Comparison of ENCODE assay signal across 19 mouse cellular contexts in genomic region chr15:11364112-11364511, GRCm38 (mm10). TPM values are rescaled to one million over a fixed set of nuclear protein-coding genes. Genes with fewer than 3 reads are reported as not detected.
DNase-seq lines count a peak whose midpoint lies in the region; ATAC-seq and TF ChIP-seq lines count a peak whose summit lies in the region.
"Had no signal": no experiment of that assay in that cellular context is flagged by ENCODE, and none has a peak within 500 bp of the region (broad histone marks: within the 10 kb centered on the region; RNA-seq: fewer than 3 reads in every experiment).

No protein-coding gene starts in this region.

- no peak overlapping the region for H3K4me2 ChIP-seq in forebrain, embryonic 13.5 days
- no peak overlapping the region for H3K4me2 ChIP-seq in forebrain, embryonic 12.5 days
- no peak overlapping the region for H3K4me2 ChIP-seq in hindbrain, embryonic 16.5 days (ENCODE audit: low read length)
- no peak overlapping the region for H3K4me2 ChIP-seq in liver, embryonic 11.5 days
- H3K4me2 ChIP-seq: embryonic facial prominence, embryonic 15.5 days; heart, embryonic 11.5 days; limb, embryonic 15.5 days had no signal

- no peaks in the 10 kb centered on the region for H3K9me3 ChIP-seq in forebrain, embryonic 13.5 days (replicated peaks)
- no peaks in the 10 kb centered on the region for H3K9me3 ChIP-seq in forebrain, embryonic 12.5 days
- no peaks in the 10 kb centered on the region for H3K9me3 ChIP-seq in hindbrain, embryonic 16.5 days (ENCODE audit: control insufficient read depth, low read length)
- no peaks in the 10 kb centered on the region for H3K9me3 ChIP-seq in liver, embryonic 11.5 days (ENCODE audit: control insufficient read depth, low read length)
- H3K9me3 ChIP-seq: embryonic facial prominence, embryonic 15.5 days; limb, embryonic 15.5 days had no signal

- 39% methylated on average over 2 of the region's 2 CpGs for WGBS in forebrain, embryonic 13.5 days
- WGBS in forebrain, embryonic 12.5 days = 34% methylated on average over 2 of the region's 2 CpGs
- 19% methylated on average over 2 of the region's 2 CpGs for WGBS in kidney, adult 2 months
- WGBS in hindbrain, embryonic 16.5 days = 18% methylated on average over 2 of the region's 2 CpGs
- 42% methylated on average over 2 of the region's 2 CpGs for WGBS in liver, embryonic 11.5 days

- no peak for TF ChIP-seq POLR2A in kidney, adult 2 months (IDR thresholded peaks at IDR 0.05; ENCODE audit: low read depth, low read length)

- ATAC-seq in forebrain, embryonic 13.5 days = peak; percentile 76
- no peak for ATAC-seq in forebrain, embryonic 12.5 days (ENCODE audit: low FRiP score)
- peak; percentile 79 for ATAC-seq in hindbrain, embryonic 16.5 days
- ATAC-seq in liver, embryonic 11.5 days (replicated peaks; ENCODE audit: low FRiP score) = no peak
- ATAC-seq: intestine, embryonic 16.5 days; liver, postnatal 0 days had no signal

- TF ChIP-seq CTCF in kidney, adult 2 months (conservative IDR thresholded peaks at IDR 0.05; ENCODE audit: insufficient read depth, insufficient read length, low read depth, low read length) = no peak

- no peaks in the 10 kb centered on the region for H3K36me3 ChIP-seq in forebrain, embryonic 13.5 days (ENCODE audit: poor library complexity, severe bottlenecking)
- no peaks in the 10 kb centered on the region for H3K36me3 ChIP-seq in forebrain, embryonic 12.5 days (replicated peaks)
- no peaks in the 10 kb centered on the region for H3K36me3 ChIP-seq in kidney, adult 2 months (ENCODE audit: control insufficient read depth, insufficient read depth, low read length)
- H3K36me3 ChIP-seq in hindbrain, embryonic 16.5 days (ENCODE audit: control insufficient read depth, insufficient read depth, low read length) = no peaks in the 10 kb centered on the region
- no peaks in the 10 kb centered on the region for H3K36me3 ChIP-seq in liver, embryonic 11.5 days (ENCODE audit: control insufficient read depth, insufficient read depth, low read length)
- H3K36me3 ChIP-seq: embryonic facial prominence, embryonic 15.5 days; limb, embryonic 15.5 days had no signal

- H3K4me3 ChIP-seq in forebrain, embryonic 13.5 days = no peak overlapping the region
- H3K4me3 ChIP-seq in forebrain, embryonic 12.5 days (replicated peaks) = no peak overlapping the region
- no peak overlapping the region for H3K4me3 ChIP-seq in kidney, adult 2 months (ENCODE audit: insufficient read depth, low read depth, low read length)
- H3K4me3 ChIP-seq in hindbrain, embryonic 16.5 days (ENCODE audit: low read length) = no peak overlapping the region
- no peak overlapping the region for H3K4me3 ChIP-seq in liver, embryonic 11.5 days (ENCODE audit: low read depth, low read length)
- H3K4me3 ChIP-seq: embryonic facial prominence, embryonic 15.5 days; limb, embryonic 15.5 days; megakaryocyte, embryonic 14.5 days had no signal

- H3K27me3 ChIP-seq in forebrain, embryonic 13.5 days = no peaks in the 10 kb centered on the region
- H3K27me3 ChIP-seq in forebrain, embryonic 12.5 days = no peaks in the 10 kb centered on the region
- no peaks in the 10 kb centered on the region for H3K27me3 ChIP-seq in kidney, adult 2 months (replicated peaks; ENCODE audit: control insufficient read depth, insufficient read depth, low read length)
- no peaks in the 10 kb centered on the region for H3K27me3 ChIP-seq in hindbrain, embryonic 16.5 days (replicated peaks; ENCODE audit: control insufficient read depth, insufficient read depth, low read length)
- no peaks in the 10 kb centered on the region for H3K27me3 ChIP-seq in liver, embryonic 11.5 days (replicated peaks; ENCODE audit: control insufficient read depth, insufficient read depth, low read length)
- H3K27me3 ChIP-seq: embryonic facial prominence, embryonic 15.5 days; limb, embryonic 15.5 days had no signal

- no peaks in the 10 kb centered on the region for H3K4me1 ChIP-seq in forebrain, embryonic 13.5 days
- no peaks in the 10 kb centered on the region for H3K4me1 ChIP-seq in forebrain, embryonic 12.5 days
- H3K4me1 ChIP-seq in kidney, adult 2 months (ENCODE audit: control insufficient read depth, insufficient read depth, low read length) = no peaks in the 10 kb centered on the region
- H3K4me1 ChIP-seq in hindbrain, embryonic 16.5 days (ENCODE audit: control insufficient read depth, insufficient read depth, low read depth, low read length) = no peaks in the 10 kb centered on the region
- no peaks in the 10 kb centered on the region for H3K4me1 ChIP-seq in liver, embryonic 11.5 days (replicated peaks; ENCODE audit: control insufficient read depth, insufficient read depth, low read length)
- H3K4me1 ChIP-seq: embryonic facial prominence, embryonic 15.5 days; limb, embryonic 15.5 days; megakaryocyte, embryonic 14.5 days had no signal

- H3K27ac ChIP-seq in forebrain, embryonic 13.5 days = no peak overlapping the region
- no peak overlapping the region for H3K27ac ChIP-seq in forebrain, embryonic 12.5 days
- H3K27ac ChIP-seq in kidney, adult 2 months (ENCODE audit: insufficient read depth, low read depth, low read length) = no peak overlapping the region
- H3K27ac ChIP-seq in hindbrain, embryonic 16.5 days (ENCODE audit: low read depth, low read length) = no peak overlapping the region
- no peak overlapping the region for H3K27ac ChIP-seq in liver, embryonic 11.5 days (ENCODE audit: low read depth, low read length)
- H3K27ac ChIP-seq: embryonic facial prominence, embryonic 15.5 days; limb, embryonic 15.5 days had no signal

- DNase-seq in kidney, adult 2 months = peak; percentile 18
- DNase-seq in kidney, adult 18-20 months = no peak
- DNase-seq in 3T3-L1 (ENCODE audit: low read depth, low spot score) = peak; percentile 22
- DNase-seq in frontal cortex, postnatal 10 days (ENCODE audit: low spot score in 2 of 2) = no peak
- DNase-seq in liver, embryonic 11.5 days (ENCODE audit: low spot score) = no peak
- DNase-seq: adrenal gland, adult 2 months; cerebellum, adult 11 months; embryo, embryonic 11 days; liver, postnatal 0 days; lung, postnatal 14 days; thymus, postnatal 25 days had no signal

- no peak overlapping the region for H3K9ac ChIP-seq in forebrain, embryonic 13.5 days
- H3K9ac ChIP-seq in forebrain, embryonic 12.5 days = no peak overlapping the region
- no peak overlapping the region for H3K9ac ChIP-seq in hindbrain, embryonic 16.5 days (ENCODE audit: low read depth, low read length)
- H3K9ac ChIP-seq in liver, embryonic 11.5 days (ENCODE audit: low read depth, low read length) = no peak overlapping the region
- H3K9ac ChIP-seq: embryonic facial prominence, embryonic 15.5 days; limb, embryonic 15.5 days; liver, postnatal 0 days had no signal

RNA-seq across cellular contexts. Expression of gene Tars, which starts 35.4 kb away (rescaled TPM):
- 55.3 and 64.0 TPM in 2 replicates for polyA plus RNA-seq in forebrain, embryonic 13.5 days (2015; fragmentation: Nextera tagmentation; extraction: Ambion mirVana)
- 78.8 and 86.0 TPM in 2 replicates for polyA plus RNA-seq in forebrain, embryonic 12.5 days (2016; fragmentation: Nextera tagmentation; extraction: Ambion mirVana)
- 10.6 and 12.9 TPM in 2 replicates for polyA plus RNA-seq in kidney, adult 2 months (2012; rRNA removed)
- 45.3 and 45.6 TPM in 2 replicates for polyA plus RNA-seq in hindbrain, embryonic 16.5 days (2015; fragmentation: Nextera tagmentation; extraction: Ambion mirVana)
- 105 and 111 TPM in 2 replicates for polyA plus RNA-seq in liver, embryonic 11.5 days (2014; fragmentation: Nextera tagmentation; extraction: Ambion mirVana)

Comparison
In these comparisons a context has a peak if more than half of its experiments do, and no peak if none do; other contexts are left out.
1. ATAC-seq: peak in forebrain, embryonic 13.5 days (single experiment) and hindbrain, embryonic 16.5 days (single experiment); none in forebrain, embryonic 12.5 days (single experiment) and liver, embryonic 11.5 days (single experiment).
2. DNase-seq: peak in kidney, adult 2 months (single experiment) and 3T3-L1 (single experiment); none in kidney, adult 18-20 months (single experiment), frontal cortex, postnatal 10 days (0 of 2) and liver, embryonic 11.5 days (single experiment).